Mouse (Mus musculus) left cerebral cortex, postnatal 36 days (tissue): ENCODE measurements around the gene Yaf2. TPM values are rescaled to one million over a fixed set of nuclear protein-coding genes. Genes with fewer than 3 reads are reported as not detected.
"Not testable (repeated sequence)": the region's sequence is repeated elsewhere in the genome, so short reads cannot be mapped to it uniquely, and the experiment has no call there.

Experiments
- DNase-seq, 2 experiments: peaks; one replicate each; pipeline ENCODE4 v3.0.0; 2021 to 2022; ENCODE audit warnings: low spot score in 2 of 2, mixed read lengths in 1 of 2
- intact Hi-C: fragments of 180-260 bp; cut with DNase I; formaldehyde crosslinking; loops from one replicate; pipeline ENCODE4 v1.15.1; 2025
- total RNA-seq, 2 experiments: library from RNA; stranded (reverse); gene quantifications; 2 replicates each; pipeline ENCODE4 v1.2.3; 2021

Gene Yaf2
- 100 to 1,000 TPM; 102 to 113 TPM for total RNA-seq

DNA sequence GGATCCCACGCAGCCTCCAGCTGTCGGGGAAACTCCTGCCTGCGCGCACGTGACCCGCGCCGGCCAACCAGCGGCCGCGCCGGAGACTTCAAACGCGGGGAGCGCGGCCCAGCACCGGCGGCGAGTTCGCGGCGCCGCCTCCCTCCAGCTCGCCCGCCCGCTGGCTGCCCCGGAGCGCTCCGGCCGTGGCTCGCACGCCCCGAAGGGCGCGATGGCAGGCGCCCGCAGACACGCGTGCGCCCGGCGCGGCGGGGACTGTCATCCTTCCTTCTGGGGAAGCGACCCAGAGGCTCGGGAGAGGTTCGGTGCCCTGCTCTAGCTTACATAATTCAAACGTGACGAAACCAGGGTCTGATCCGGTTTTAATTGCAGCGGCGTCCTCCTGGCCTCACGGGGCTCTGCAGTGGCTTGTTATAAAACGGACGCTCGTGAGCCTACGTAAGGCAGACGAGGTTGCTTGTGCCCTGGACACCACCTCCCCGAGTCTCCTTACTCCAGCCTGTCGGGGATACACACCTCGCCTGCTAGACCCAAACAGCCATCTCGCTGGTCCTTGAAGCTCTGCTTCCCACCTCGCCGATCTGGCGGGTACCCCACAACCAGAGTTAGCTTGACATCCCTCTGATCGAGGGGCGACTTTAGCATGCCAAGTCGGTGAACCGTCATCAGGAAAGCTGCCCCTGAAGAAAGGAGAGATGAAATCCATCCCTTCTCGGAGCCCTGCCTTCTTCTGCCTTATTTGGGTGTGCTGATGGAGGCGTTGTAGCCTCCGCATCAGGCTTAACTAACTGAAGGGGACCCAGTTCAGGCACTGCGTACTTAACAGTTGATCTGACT is at the start of gene Yaf2:
Yaf2 (minus strand) TSS at position 11 of the 837 bp plus-strand sequence.
- DNase-seq: peak; percentile 86 to 93
- intact Hi-C loops: loop anchor here (1.0 to 2.0 kb wide), 2 partner anchors 61 to 62 kb away; partner anchors contain the start of genes Gxylt1, Pphln1 and Zcrb1

DNA sequence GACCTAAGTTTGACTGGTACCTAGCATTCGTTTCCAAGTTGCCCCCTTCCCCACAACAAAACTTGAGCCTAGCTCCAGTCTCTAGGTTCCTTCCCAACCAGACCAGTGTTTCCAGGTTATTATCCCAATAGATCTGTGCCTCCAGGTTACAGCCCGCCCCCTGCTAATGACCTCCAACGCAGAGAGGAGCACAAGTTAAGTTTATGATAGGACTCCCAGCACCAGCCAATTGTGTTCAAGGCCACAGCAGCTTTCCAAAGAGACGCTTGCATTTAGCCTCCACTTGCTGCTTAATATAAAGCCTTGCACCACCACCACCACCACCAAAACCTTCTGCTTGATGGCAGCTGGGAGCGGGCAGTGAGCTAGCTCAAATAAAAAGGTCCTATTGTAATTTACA is 44.6 kb upstream of the Yaf2 start:
- intact Hi-C loops: no loop called here
- no peak for DNase-seq

DNA sequence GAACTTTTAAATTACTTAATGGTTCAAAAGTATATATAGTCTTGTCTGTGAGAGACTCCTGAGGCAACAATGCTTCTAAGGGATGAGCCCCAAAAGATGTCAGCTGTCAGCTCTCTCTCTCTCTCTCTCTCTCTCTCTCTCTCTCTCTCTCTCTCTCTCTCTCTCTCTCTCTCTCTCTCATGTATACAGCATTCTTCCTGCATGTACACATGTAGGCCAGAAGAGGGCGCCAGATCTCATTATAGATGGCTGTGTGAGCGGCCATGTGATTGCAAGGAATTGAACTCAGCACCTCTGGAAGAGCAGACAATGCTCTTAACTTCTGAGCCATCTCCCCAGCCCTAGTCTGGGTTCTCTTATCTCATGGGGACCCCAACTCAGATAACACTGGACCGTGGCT is 42.4 kb upstream of the Yaf2 start:
- DNase-seq: no peak
- intact Hi-C loops: no loop called here

DNA sequence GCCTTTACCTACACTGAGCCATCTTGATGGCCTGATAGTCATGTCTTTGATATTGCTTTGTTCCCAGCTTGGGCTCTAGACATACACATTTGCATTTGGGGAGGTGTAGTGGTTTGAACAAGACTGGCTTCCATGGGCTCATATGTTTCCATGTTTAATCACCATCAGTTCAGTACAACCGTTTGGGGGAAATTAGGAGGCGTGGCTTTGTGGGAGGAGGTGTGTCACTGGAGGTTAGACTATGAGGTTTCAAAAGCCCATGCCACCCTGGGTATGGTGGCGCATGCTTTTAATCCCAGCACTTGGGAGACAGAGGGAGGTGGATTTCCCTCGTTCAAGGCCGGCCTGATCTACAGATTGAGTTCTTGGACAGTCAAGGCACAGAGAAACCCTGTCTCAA is 39.0 kb upstream of the Yaf2 start:
- DNase-seq: no peak
- intact Hi-C loops: no loop called here

DNA sequence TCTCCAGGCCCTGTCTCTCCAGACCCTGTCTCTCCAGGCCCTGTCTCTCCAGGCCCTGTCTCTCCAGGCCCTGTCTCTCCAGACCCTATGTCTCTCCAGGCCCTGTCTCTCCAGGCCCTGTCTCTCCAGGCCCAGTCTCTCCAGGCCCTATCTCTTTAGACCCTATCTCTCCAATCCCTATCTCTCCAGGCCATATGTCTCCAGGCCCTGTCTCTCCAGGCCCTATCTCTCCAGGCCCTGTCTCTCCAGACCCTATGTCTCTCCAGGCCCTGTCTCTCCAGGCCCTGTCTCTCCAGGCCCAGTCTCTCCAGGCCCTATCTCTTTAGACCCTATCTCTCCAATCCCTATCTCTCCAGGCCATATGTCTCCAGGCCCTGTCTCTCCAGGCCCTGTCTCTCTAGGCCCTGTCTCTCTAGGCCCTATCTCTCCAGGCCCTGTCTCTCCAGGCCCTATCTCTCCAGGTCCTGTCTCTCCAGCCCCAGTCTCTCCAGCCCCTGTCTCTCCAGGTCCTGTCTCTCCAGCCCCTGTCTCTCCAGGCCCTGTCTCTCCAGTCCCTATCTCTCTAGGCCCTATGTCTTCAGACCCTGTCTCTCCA is 35.9 kb upstream of the Yaf2 start:
- DNase-seq, intact Hi-C loops: not testable (repeated sequence)

DNA sequence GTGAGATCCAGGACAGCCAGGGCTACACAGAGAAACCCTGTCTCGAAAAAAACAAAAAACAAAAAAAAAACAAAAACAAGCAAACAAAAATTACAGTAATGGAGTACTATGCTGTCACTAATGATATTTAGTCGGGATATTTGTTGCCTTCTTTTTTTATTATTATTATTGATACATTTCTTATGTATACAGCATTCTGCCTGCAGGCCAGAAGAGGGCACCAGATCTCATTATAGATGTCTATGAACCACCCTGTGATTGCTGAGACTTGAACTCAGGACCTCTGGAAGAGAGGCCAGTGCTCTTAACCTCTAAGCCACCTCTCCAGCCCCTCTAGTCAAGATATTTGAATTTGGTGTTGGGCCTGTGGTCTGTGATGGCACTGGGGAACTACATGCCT is 35.1 kb upstream of the Yaf2 start:
- DNase-seq: no peak
- intact Hi-C loops: no loop called here

DNA sequence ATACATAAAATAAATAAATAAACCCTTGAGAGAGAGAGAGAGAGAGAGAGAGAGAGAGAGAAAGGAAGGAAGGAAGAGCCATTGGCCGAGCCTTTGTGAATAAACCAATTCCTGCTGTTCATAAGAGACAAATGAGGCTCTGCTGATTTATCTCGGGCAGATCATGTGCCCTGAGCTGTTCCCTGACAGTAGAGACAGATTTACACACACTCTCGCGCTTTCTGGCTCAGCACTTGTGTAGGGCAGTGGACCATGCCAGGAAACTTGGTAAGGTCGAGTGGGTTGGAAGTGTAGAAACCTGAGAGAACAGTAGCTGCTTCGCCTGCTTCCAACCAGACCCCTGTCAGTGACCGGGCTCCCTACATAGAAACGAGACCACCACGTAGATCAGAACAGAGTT is 31.8 kb upstream of the Yaf2 start:
- intact Hi-C loops: no loop called here
- no peak for DNase-seq

DNA sequence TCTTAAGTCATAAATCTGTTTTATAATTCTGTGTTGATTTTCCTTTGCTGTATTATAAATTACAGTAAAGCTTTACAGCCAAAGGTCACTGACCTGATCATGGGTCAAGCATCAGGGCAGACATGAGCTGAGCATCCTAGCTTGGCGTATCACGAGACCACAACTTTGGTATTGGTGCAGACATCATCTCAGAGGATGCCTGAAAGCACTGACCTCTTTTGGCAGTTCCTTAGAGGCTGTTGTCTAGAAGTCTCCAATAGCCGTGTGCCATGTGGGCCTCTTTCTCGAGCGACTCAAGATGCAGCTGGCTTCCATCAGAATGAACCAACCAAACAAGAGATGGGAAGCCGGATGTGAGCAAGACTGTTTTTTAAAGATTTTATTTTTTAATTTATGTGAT is 28.8 kb upstream of the Yaf2 start:
- DNase-seq: no peak
- intact Hi-C loops: no loop called here

DNA sequence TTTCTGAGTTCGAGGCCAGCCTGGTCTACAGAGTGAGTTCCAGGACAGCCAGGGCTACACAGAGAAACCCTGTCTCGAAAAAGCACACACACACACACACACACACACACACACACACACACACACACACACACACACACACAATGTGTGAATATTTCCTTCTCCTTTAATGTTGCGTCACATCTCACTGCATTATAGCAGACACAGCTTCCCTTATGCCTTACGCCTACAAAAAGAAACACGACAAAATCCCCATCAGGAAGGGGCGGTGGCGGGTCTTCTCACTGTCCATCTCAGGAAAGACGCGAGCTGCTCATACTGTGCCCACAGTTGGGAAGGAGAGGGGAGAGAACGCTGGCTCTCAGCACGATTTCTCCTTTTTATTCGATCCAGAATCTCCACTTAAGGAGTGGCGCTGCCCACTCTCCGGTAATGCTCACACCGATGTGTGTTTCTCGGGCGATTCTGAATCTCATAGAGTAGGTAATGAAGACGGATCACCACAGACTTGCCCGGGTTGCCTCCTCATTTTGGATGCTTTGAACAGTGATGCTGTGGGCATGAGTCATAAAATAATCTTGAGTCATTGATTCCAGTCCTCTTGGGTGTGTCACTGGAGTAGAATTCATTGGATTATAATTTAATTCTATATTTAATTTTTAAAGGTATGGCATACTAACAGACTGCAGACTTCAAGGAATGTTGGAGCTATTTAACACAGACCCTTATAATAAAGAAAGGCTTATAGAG is 21.8 kb upstream of the Yaf2 start:
- no peak for DNase-seq
- intact Hi-C loops: no loop called here

DNA sequence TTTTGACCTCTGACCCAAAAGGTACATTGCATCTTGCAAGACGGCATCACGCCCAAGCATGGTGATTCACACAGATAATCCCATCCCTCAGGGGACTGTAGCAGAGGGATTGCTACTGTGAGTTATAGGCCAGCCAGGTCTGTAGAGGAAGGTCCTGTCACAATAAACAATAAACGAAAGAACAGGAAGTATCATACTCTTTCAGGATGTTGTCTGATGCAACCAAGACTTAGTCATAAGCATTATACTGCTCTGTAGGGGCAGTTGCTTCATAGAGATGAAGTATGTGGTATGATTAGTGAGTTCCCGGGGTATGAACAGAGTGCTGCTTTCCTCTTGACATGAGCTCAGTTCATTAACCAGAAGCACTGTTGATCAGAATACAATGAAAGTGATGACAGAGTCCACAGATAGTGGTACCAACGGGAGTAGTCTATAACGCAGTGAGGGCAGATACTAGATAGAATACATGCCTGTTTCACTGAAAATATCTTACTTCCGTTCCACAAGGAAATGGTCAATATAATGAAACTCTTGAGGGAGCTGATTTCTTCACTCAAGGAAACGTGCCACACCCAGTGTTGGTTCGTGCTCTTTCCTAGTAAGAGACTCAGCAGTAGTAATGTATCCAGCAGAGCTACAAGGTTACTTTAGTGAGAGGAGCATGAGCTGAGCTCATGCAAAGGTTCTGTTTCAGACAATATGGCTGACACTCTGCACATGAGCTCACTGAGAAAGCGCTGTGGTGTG is 4.1 kb upstream of the Yaf2 start:
- intact Hi-C loops: no loop called here
- DNase-seq: no peak

DNA sequence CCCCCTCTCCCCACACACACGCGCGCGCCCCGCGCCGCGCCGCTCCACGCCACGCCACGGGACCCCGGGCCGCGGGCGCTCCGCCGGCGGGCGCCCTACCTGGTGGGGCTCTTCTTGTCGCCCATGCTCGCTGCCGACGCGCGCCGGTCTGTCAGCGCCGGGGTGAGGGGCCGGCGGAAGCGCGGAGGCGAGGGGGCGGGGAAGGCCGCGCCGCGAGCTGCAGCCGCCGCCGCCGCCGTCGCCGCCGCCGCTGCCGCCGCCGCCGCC is 144 bp downstream of the Yaf2 start:
- no peak for DNase-seq
- intact Hi-C loops: loop anchor here (2.0 kb wide), 1 partner anchor 62 kb away; the partner anchor contains the start of gene Gxylt1

DNA sequence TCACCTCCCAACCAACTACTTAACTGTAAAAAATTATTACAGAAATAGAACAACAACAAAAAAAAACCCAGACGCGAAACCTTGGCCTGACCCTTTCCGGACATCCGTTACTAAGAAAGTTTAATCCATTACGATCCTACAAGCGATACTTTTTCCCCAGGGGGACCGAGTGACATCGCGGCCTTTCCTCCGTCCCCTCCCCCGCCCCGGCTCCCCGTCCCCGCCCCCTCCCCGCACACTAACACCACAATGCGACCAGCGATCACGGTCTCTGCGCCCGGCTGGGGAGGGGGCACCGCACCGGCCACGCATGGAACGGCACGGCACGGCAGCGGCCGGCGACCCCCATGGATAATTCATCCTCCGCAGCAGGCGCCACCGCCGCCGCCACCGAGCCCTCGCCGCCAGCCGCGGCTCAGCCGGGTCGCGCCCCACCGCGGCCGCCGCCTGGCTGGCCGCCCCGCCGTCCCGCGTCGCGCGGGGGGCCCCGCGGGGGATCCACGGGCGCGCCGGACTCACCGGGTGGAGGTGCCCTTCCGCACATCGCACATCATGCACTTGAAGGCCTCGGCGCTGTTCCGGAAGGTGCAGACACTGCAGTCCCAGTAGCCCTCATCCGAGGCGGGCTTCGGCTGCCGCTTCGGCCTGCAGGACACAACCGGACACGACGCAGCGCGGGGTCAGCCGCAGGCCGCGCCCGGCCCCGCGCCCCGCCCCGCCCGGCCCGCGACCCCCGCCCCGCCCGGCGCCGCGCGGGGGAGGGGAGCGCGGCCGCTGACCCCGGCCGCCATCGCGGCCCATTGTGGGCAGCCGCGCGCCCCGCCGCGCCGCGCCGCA is 696 bp downstream of the Yaf2 start:
- intact Hi-C loops: loop anchor here (2.0 kb wide), 1 partner anchor 61 kb away; the partner anchor contains the start of gene Gxylt1
- peak; percentile 35 to 43 for DNase-seq

DNA sequence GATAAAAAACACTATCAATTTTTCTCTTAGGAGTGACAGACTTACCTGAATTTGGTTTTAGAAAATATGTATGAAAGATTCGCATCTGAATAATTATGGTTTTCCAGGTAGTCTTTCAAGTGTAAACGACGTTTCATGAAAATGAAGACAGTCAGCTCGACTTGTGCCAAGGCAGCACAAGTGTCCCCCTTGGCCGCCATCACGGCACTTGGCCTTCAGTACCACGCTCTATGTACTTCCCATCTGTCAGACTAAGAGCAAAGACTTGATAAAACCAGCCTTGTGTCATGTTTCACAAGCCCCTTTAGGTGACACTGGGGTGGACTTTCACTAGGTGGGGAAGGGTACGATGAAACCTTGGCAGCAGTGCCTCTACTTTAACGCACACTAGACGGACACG is 5.5 kb downstream of the Yaf2 start:
- no peak for DNase-seq

DNA sequence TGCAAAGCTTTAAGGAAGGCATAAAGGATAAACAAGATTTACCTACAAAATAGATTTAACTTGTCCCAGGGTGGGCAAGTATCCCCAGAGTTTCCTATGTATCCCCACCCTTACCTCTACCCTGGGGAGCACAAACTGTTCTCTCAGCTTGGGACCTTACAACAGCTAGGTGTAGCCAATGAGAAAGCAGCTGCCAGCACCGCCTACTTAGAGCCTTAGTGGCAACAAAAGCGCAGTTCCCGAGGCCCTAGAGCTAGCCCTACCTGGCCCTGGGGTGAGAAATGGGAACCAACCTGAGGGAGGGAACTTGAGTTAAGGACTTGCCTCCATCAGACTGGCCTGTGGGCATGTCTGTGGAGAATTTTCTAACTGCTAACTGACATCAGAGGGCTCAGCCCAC is 9.5 kb downstream of the Yaf2 start:
- intact Hi-C loops: no loop called here
- no peak for DNase-seq

More for the DNA sequence above, 5.5 kb downstream of the Yaf2 start:
- intact Hi-C loops: no loop called here

DNA sequence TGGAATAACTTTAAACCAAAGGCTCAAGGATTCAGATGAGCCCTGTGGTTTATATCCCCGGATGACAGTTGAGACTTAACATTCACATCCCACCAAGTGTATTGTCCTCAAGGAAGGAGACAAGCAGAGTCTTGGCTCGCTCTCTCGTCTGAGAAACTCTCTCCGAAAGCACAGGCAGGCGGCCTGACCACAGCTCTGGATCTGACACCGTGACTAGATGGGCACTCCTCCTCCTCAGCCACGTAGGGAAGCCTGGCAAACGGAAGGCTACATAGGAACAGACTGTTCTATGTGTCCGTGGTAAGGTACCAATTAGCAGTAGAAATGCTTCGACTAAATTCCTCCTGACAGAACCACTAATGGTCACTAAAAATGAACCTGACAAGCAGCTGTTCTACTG is 10.1 kb downstream of the Yaf2 start:
- DNase-seq: no peak
- intact Hi-C loops: no loop called here

DNA sequence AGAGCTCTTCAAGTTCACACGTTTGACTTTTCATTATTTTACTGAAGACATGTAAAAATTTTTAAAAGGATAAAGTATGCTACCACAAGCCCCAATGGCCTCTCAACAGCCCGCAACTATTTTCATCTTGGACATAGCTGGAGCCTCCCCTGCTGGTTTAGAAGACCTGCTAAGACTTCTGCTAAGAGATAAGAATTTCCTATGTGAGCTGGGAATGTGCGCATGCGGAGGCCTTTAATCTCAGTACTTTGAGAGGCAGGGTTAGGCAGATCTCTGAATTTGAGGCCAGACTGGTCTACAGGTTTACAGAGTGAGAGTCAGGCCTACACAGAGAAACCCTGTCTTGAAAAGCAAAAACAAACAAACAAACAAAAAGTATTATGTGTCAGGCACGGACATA is 11.4 kb downstream of the Yaf2 start:
- no peak for DNase-seq
- intact Hi-C loops: no loop called here

DNA sequence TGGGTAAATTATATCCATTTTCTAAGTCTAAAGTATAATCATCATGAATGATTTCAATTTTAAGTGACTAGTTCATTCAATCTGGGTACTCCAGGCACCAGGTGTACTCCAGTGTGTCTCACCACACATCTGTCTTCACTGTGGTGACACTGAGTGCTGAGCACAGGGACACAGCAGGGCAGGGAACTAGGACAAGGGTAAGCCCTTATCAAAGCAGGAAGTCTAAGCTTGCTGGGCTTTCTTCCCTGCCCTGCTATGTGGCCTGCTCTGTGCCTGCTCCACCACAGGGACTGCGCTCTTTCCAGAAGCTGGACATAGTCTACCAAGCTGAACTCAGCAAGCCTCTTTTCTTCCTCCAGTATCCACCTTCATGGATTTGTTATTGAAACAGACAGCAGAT is 18.0 kb downstream of the Yaf2 start:
- no peak for DNase-seq
- intact Hi-C loops: no loop called here

DNA sequence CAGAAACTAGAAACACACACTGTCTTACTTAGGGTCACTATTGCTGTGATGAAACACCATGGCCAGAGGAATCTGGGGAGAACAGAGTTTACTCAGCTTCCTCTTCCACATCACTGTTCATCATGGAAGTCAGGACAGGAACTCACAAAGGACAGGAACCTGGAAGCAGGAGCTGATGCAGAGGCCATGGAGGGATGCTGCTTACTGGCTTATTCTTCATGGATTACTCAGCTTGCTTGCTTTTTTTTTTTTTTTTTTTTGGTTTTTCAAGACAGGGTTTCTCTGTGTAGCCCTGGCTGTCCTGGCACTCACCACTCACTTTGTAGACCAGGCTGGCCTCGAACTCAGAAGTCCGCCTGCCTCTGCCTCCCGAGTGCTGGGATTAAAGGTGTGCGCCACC is 26.4 kb downstream of the Yaf2 start:
- DNase-seq, intact Hi-C loops: not testable (repeated sequence)

DNA sequence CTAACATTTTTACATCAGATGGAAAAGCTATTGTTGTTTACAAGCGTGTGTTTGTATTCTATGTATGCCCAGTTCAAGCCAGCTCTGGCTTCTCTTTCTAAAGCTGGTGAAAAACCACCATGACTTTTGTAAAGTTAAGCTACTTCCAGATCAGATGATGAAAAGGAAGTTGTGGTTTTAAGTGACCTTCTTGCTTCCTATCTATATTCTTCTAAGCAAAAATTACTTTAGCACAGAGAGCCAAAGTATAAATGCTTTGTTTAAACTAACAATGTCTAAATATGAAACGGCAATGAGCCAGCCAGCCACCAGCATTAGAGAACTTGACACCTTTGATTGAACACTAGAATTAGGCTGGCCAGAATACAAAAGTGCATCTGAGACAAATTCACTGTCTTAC is 38.5 kb downstream of the Yaf2 start:
- intact Hi-C loops: no loop called here
- no peak for DNase-seq
